Mouse (Mus musculus) layer of hippocampus, postnatal 14 days (tissue): ENCODE results near the gene Slc5a3. TPM values are rescaled to one million over a fixed set of nuclear protein-coding genes. Genes with fewer than 3 reads are reported as not detected.
"Not testable (repeated sequence)": the region's sequence is repeated elsewhere in the genome, so short reads cannot be mapped to it uniquely, and the experiment has no call there.

Source experiments
- DNase-seq, 2 experiments: peaks; one replicate each; pipeline ENCODE4 v3.0.0; 2021 to 2022; ENCODE audit warnings: low spot score in 2 of 2, mixed read lengths in 1 of 2
- total RNA-seq, 2 experiments: library from RNA; stranded (reverse); gene quantifications; 2 replicates each; pipeline ENCODE4 v1.2.3; 2021

The Slc5a3 gene
- total RNA-seq, 2 experiments from 2014 or later = 15.1 to 17.6 TPM

DNA sequence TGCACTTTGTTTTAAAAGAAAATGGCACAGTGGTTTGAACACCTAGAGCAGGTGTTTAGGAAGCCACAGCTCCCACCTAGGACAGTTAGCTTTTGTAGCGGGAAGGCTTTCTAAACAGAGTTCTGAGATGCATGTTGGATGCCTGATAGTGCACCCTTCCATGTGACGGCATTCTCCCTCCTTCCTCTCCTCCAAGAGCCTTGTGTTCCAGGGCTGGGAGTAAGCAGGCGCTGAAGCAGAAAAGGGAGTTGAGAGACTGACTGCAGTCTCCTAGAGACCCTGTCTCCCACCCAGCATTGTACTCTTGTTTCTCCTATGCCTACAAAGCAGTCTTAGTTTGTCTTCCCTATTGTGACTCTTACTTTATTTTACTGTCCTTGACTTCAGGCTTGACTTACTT is 2.1 kb downstream of the Slc5a3 start:
- DNase-seq = no peak

DNA sequence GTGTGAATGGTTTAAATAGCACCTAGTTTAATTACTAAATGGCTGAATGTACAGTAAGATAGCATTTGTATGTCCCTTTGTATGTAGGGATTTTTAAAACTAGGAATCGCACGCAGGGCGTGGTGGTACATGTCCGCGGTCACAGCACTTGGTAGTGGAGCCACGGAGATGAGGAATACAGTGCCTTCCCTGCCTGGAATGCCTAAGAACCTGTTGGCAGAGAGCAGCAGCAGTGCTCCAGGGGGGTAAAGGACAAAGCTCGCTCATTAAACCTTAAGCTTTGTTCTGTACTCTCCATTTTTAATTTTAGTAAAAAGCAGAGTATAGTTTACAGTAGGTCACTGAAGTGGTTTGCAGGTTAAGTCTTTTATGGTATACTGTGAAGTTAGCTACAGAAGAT is 3.5 kb downstream of the Slc5a3 start:
- DNase-seq = no peak

DNA sequence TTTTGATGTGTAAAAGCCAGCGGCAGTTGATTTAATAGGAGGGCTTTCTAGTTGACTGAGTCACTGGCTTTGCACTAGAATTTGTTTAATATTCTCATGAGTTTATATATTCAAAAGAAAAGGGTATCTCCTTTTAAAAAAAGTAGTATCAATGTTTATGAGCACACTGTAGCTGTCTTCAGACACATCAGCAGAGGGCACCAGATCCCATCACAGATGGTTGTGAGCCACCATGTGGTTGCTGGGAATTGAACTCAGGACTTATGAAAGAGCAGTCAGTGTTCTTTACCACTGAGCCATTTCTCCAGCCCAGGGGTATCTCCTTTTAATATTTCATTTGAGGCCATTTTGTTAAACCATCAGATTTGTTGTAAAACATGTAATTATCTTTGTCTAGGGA is 4.7 kb downstream of the Slc5a3 start:
- no peak for DNase-seq

DNA sequence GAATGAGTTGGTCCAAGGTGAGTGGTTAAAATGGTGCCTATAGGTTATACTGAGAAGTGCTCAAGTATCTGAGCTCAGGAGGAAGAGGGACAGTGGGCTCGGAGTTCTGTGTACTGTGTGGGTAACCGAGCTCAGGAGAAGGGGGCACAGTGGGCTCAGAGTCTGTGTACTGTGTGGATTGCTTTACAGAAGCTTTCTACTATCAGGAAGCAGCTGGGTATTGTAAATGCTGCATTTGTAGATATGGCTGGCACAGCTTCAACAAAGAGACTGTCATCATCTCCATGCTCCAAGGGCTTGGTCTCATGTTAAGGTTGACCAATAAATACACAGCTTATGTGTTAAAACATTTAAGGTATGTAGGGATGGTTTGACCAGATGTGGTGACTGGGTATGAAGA is 6.7 kb downstream of the Slc5a3 start:
- DNase-seq = no peak

DNA sequence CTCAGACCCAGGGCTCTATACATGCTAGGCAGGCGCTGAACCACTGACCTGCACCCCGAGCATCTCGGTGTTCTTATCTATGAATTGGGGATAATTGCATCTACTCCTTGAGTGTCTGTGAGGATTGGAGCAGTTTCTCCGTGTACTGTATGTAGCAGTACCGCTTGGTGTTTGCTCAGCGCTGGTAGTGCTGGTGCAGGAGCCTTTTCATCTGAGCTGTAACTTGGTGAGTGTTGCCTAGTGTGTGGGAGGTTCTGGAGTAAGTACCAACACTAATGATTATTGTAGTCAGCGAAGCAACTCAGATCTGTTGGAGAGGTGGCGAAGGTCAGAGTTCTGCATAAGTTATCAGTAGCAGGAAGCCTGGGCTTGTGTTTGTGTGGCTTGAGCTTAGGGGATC is 12.2 kb downstream of the Slc5a3 start:
- no peak for DNase-seq

DNA sequence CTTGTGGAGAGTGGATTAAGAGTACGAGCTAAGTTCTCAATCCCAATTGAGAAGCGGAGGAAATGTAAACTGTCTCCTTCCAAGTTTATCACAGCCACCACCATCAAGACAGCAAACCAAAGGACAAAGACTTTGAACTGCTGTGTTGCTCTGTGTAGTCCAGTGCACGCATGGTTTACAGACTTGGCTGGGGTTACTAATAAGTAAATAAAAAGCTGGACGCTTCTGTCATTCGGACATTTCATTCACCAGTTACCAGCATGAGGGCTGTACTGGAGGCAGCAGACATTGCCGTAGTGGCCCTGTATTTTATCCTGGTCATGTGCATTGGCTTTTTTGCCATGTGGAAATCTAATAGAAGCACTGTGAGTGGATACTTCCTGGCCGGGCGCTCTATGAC is 18.7 kb downstream of the Slc5a3 start:
- no peak for DNase-seq

DNA sequence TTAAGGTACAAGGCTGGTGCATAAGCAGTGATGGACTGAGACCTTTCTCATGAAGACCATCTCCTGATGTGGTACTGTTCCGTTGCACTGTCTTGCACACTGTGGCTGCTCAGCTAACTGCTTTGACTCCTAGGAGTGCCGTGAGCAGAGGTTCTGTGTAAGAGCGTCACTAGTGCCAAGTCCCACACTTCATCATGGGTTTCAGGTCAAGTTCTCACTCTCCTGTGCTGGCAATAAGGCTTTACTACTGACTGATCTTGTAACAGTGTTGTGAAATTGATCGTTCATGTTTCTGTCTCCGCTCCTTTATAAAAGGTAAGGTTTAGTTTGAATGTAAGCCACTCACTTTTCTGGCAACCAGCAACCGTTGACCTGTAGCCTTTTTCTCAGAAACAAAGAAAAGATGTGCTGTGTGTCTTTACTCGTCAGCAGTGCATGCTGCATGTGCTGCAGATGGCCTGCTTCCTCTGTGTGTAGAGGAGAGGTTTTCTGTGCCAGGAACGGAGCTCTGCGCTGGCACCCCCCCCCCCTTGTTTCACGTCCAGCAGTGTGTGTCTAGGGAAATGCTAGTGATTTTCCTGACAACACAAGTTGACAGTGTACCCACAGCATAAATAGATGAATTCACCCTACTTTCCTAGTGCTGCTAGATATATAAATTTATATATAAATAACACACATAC is 25.8 kb downstream of the Slc5a3 start:
- DNase-seq = no peak

DNA sequence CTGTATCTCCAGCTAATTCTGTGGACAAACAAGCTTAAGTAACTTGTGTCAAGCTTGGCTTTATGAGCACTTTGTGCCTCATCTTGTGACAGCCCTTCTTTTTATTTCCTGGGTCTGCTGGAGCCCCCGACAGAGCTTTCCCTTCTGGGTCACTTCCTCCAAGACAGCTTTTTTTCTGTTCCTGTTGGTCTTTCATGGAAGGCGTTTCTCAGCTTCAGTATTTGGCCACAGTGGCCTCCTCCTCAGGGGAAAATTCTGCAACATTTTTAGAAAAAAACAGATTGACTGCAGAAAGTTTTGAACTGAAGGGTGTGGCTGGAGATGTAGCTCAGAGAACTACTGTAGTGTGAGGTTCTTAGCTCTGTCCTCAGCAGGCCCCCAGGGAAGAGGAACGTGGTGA is 31.1 kb downstream of the Slc5a3 start:
- DNase-seq = no peak

DNA sequence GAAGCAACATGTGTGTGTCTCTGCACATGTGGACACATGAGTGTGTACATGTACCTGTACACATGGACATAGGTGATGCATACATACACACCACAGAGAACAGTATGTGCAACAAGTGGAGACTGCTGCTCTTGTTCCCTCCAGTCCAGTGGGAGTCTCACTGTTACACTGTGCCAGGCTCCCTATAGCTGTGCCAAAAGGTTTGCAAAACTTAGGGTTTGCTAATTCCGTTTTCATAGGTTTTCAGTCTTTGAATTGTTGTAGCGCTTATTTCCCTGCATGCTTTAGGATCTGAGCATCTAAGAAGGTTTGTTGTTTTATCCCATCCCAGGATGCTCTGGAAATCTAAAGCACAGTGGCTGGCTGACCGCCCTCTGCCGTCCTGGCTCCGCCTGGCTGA is 33.8 kb downstream of the Slc5a3 start:
- DNase-seq = no peak

DNA sequence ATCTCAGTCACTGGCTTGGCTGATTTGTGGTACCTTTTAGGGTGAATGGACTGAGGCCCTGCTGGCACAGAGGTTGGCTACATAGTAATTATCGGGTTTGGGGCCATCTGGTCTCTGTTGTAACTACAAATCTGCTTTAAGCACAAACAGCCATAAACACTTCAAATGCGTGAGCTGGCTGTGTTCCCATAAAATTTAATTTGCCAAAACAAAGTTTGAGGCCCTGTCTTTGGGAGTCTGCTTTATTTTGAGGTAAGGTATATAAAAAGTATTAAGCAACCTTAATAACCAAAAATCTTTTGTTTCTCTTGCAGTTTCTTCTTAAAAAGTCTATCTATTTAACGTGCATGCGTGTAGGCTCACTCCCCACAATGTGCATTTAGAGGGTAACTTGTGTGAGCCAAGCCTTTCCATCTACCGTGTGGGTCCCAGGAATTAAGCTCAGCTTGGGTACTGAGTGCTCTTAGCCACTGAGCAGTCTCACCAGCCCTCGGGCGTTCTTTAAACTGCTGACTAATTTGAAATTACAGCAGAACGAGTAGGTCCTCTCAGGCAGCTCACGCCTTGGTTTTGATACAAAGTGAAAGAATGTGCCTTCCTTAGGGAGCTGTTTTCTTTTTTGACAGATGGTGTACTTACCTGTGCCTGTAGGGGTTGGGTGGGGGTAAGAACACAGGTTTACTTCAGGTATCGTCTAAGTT is 40.4 kb downstream of the Slc5a3 start:
- DNase-seq = no peak

DNA sequence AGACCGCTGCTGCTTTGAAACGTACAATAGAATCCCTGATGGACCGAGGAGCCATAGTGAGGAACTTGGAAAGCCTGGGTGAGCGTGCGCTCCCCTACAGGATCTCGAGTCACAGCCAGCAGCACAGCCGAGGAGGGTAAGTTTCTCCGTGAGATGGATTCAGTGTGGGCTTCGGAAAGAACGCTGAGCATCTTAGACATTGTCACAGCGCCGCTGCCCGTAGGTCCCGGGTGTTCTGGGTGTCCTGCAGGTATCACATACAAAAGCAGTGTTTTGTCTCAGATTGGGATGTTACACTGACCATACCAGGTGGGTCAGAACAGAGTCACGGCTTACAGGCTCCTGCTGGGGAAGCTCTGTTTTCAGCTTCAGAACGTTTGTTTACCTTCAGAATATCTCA is 41.5 kb downstream of the Slc5a3 start:
- DNase-seq = no peak

DNA sequence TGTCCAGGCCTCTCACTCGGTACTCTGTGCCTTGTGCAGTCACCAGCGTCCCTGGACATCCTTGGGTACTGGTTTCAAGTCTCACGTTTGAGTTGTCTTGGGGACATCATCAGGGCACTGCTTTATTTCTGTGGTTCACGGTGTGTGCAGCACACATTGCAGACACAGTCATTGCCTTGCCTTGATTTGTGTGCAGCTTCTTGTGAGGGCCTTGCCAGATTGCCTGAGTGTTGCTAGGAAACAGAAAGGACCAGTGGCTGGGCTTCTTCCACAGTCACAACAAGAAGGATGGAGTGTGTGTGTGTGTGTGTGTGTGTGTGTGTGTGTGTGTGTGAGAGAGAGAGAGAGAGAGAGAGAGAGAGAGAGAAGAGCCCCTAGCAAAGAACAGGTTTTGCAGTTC is 42.0 kb downstream of the Slc5a3 start:
- peak in 1 of 2 experiments; percentile 41 for DNase-seq

DNA sequence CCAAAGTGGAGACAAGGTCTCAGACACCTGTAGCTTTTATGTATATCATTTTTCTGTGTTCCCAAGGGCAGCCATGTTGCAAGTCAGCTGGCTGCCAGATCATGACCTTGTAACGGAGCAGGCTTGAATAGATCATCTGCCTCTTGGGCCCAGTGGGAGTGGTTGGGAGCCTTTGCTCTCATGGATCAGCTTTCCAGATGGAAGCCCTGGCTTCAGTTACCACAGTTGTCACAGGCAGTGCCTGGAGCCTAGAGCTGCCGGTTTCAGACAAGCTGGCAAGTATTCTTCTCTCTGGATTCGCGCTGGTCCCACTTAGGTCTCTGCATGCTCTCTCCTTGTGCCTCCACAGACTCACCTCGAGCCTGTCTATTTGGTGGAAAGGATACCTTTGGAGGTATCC is 44.0 kb downstream of the Slc5a3 start:
- no peak for DNase-seq

DNA sequence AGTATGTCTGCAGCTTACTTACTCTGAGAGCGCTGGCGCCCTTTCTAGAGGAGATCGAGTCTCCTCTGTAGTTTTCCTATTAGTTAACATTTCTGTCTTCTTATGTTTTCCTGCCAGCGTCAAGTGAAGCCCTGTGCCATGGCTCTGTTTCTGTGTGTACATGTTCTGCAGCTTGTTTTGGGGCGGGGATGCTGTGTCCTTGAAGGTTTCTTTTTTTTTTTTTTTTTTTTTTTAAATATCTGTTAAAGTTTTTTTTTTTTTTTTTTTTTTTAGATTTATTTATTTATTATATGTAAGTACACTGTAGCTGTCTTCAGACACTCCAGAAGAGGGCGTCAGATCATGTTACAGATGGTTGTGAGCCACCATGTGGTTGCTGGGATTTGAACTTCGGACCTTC is 44.8 kb downstream of the Slc5a3 start:
- DNase-seq = not testable (repeated sequence)

DNA sequence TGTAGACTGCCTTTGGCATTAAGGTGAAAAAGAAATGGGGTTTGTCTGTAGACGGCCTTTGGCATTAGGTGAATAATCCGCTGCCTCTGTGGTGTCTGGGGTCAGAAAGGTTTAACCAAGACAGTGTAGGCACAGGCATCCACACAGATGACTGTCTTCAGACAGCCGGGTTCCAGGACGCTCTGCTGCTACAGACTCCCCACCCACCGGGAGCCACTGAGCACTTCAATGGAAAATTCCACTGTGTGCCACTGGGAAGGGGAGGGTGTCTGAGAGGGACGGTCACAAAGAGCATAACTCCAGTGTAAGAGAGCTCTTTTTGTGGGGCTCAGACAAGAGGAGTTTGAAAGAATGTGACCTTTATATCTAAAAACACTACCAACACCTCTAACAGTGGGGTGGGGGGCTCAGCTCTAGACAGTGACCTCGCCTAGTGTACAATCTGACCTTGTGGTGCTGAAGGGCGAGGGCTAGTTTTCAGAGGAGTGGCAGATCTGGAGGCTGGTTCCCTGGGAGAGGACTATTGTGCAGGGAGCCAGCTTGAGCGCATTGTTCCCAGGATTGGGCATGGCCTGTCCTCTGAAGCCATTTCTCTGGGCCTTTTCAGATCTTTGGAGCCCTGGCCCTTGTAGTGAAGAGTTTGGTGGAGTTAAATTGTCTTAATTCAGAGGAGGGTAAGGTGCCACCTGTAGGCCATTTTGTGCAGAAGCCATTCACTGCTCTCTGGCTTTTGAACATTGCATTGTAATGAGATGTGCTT is 45.6 kb downstream of the Slc5a3 start:
- DNase-seq = no peak

DNA sequence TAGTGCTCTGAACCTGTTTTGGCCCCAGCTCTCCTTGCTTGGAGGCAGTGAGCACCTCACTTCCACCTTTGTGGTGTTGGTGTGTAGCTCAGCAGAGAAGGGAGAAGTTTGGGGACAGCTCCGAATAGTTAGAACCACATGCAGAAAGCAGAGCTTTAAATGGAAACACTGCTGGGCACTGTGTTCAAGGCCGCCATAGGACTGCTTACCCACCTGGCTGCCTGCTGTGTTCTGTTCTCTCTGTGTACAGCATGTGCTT is 46.1 kb downstream of the Slc5a3 start:
- no peak for DNase-seq

DNA sequence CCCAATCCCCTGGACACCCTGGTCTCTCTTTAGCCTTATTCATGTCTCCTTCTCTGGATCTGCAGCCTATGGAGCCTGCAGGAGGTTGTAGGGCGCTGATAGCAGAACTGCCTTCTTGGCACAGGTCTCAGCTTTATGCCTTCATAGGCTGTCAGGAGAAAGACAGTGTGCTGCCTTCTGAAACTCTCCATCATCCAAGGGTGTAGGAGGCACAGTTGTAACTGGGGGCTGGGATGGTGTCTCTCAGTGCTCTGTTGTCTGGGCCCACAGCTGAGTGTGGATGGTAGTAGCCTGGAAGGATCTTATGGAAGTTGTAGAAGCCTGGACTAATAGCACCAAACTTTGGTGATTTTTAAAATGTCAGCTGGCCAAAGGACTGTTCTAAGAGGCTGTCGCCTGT is 46.8 kb downstream of the Slc5a3 start:
- no peak for DNase-seq

DNA sequence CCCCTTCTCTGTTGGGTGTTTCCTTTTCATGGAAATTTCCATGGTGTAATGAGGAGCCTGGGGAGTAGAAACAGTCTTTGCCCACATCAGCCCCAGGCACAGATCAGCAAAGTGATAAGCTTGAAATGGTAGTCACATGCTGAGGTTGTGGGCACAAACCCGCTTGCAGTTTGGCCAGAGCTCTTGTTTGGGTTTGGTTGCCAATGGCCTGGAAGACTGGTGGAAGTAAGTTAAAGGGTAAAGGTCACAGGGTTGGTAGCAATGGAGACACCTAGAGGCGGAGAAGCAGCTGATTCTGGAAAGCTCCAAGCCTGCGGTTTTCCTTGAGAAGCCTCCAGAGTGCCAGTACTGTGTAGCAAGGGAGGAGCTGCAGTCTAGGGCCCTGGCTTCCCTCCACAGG is 47.5 kb downstream of the Slc5a3 start:
- DNase-seq = no peak

DNA sequence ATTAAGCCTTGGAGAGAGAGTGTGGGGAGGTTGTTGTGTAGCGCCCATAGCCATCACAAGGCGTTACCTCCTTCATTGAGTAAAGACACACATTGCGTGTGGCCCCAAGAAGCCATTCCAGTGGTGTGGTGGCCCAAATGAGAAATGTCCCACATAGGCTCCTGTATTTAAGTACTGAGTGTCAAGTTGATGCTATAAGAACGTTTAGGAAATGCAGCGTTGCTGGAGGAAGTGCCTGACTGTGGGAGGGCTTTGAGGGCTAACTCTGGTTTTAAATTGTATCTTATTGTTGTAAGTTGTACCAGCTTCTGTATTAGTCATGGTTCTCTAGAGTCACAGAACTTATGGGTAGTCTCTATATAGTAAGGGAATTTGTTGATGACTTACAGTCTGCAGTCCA is 49.2 kb downstream of the Slc5a3 start:
- no peak for DNase-seq

DNA sequence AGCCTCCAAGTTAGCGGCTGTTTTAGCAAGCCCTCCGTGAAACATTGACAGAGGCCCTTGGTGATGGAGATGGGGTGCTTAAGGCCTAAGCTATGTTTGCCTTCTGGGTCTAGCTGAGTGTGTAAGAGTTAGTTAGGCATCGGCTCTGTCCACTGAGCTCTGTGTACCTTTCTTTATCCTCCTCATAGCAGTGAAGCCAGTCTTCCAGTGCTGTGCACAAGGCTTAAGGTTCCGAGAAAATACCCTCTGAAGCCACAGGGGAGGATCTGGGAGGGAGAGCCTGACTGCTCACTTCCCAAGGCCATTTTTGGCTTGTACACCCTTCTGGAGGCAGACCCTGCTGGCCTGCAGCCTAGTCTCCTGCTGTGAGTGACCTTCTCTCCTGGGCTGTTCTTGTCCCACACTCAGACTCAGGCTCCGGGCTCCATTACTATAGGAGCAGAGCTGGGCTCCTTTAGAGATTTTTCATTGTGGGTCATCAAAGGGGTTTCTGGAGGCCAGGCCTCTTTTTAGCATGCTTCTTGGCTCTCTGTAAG is 56.7 kb downstream of the Slc5a3 start:
- DNase-seq = no peak

DNA sequence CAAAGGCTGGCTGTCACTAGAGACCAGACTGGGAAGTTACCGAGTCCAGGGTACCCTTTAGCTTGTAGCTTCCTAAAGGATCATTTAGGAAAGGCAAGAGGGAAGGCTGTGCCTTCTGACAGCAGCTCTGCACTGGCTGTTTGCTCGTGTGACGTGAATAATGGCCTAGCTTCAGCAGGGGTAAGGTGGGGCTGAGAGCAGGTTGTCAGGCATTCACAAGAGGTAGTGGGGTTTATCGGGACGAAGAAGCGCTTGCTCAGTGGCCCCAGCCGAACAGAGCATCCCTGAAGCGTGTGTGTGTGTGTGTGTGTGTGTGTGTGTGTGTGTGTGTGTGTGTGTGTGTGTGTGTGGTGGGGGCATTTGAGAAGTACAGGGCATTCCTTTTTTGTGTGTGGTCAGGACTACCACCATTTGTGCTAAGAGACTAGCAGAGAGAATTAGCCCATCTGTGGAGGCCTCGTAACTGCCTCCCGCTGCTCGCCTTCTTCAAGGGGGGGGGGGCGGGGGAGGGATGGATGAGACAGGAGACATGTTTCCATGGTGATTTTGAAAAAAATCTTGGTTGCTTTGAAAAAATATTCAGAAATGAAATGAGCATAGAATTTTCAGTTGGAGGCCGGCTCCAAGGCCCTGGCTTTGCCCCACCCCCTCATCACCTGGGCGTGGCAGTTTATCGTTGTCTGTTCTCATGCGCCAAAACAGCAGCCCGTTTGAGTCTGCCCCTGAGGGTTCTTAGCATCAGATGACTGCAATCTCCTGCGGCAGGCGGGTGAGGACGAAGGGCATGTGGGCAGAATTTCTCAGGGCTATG is 57.7 kb downstream of the Slc5a3 start:
- peak in 1 of 2 experiments; percentile 31 for DNase-seq
